Mouse (Mus musculus): ENCODE measurements around the gene Gm12248. TPM values are rescaled to one million over a fixed set of nuclear protein-coding genes. Genes with fewer than 3 reads are reported as not detected.
"Not testable (repeated sequence)": the region's sequence is repeated elsewhere in the genome, so short reads cannot be mapped to it uniquely, and the experiment has no call there.

Gene Gm12248
- total and polyA plus RNA-seq, 2 experiments, result 1.7 TPM; not detected in 1

DNA sequence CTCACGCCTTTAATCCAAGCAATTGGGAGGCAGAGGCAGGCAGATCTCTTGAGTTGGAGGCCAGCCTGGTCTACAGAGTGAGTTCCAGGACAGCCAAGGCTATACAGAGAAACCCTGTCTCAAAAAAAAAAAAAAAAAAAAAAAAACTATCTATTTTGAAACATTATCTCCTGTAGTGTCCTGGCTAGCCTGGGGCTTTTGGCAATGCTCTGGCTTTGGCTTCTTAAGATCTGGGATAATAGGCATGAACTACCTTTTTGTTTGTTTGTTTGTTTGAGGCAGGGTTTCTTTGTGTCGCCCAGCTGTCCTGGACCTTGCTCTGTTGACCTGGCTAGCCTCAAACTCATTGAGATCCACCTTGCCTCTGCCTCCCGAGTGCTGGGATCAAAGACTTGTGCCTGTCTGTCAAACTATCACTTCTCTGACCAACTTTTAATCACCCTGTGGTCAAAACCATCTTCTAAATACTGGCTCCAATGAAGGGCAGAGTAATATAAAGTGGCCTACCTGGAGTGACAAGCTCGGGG lies 8.3 kb upstream of the Gm12248 start:
- 45% methylated on average over 4 of the region's 4 CpGs for WGBS
- Histone ChIP-seq H3K79me2 (ENCODE audit: control insufficient read depth, insufficient read depth, low read length) (peaks cover 9% of the 10 kb centered on the region; the same call in 1 of the 2 replicates), H3K9ac (ENCODE audit: low read depth, low read length) (no peak overlapping the region), H3K27me3 (ENCODE audit: control insufficient read depth, insufficient read depth, low read length) (no peaks in the 10 kb centered on the region), H3K27ac (replicated peaks; ENCODE audit: insufficient read depth, low read depth, low read length) (peak overlapping the region; percentile 91), H3K4me3 (ENCODE audit: insufficient read depth, low read depth, low read length) (no peak overlapping the region), H3K36me3 (ENCODE audit: control insufficient read depth, insufficient read depth, low read length) (no peaks in the 10 kb centered on the region), H3K4me1 (ENCODE audit: control insufficient read depth, insufficient read depth, low read length) (peaks cover 29% of the 10 kb centered on the region)
- DNase-seq (ENCODE audit: extremely low read depth, low read depth, low spot score), result peak; percentile 82
- no peak for TF ChIP-seq POLR2A (IDR thresholded peaks at IDR 0.05; ENCODE audit: extremely low read depth, insufficient read depth, low read length)
- TF ChIP-seq CTCF (IDR thresholded peaks at IDR 0.05; ENCODE audit: low read depth, low read length), result no peak

DNA sequence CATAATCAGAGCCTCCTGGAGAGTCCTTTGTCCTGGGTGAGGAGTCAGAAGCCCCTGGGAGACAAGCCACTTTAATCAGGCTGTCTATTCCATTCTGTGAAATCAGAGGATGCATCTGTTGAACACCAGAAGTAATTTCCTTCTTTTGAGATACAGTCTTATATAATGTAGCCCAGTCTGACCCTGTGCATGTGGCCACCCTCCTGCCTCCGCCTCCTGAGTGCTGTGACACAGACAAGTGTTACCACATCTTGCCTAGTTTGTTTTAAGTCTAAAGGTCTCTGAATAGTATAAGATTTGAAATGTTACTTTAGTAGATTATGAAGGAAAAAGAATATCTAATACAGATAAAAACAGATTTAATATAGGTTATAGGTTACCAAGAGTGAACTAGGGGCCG lies 7.1 kb upstream of the Gm12248 start:
- no peaks in the 10 kb centered on the region for H3K27me3 ChIP-seq (ENCODE audit: control insufficient read depth, insufficient read depth, low read length)
- H3K36me3 ChIP-seq (ENCODE audit: control insufficient read depth, insufficient read depth, low read length), result no peaks in the 10 kb centered on the region
- TF ChIP-seq CTCF (IDR thresholded peaks at IDR 0.05; ENCODE audit: low read depth, low read length) (no peak), POLR2A (IDR thresholded peaks at IDR 0.05; ENCODE audit: extremely low read depth, insufficient read depth, low read length) (no peak)
- H3K4me3 ChIP-seq (ENCODE audit: insufficient read depth, low read depth, low read length), result no peak overlapping the region
- H3K79me2 ChIP-seq (ENCODE audit: control insufficient read depth, insufficient read depth, low read length), result peaks cover under 1% of the 10 kb centered on the region; the same call in 1 of the 2 replicates
- peak; percentile 80 for DNase-seq (ENCODE audit: extremely low read depth, low read depth, low spot score)
- 42% methylated on average over 2 of the region's 2 CpGs for WGBS
- H3K27ac ChIP-seq (replicated peaks; ENCODE audit: insufficient read depth, low read depth, low read length), result peak overlapping the region; percentile 91
- H3K4me1 ChIP-seq (ENCODE audit: control insufficient read depth, insufficient read depth, low read length), result peaks cover 26% of the 10 kb centered on the region
- no peak overlapping the region for H3K9ac ChIP-seq (ENCODE audit: low read depth, low read length)

DNA sequence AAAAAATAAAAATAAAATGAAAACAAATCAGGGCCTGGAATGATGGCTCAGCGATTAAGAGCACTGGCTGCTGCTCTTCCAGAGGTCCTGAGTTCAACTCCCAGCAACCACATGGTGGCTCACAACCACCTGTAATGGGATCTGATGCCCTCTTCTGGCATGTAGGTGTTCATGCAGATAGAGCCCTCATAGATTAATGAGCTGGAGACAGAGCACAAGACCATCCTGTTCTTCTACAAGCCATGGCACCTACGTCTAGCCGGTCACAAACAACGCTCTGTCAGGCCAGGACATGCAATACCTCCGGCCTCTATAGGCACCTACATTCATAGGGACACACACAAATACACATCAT lies 5.4 kb upstream of the Gm12248 start:
- not testable (repeated sequence) for H3K4me3 ChIP-seq (ENCODE audit: insufficient read depth, low read depth, low read length); H3K79me2 ChIP-seq (ENCODE audit: control insufficient read depth, insufficient read depth, low read length); DNase-seq (ENCODE audit: extremely low read depth, low read depth, low spot score); H3K36me3 ChIP-seq (ENCODE audit: control insufficient read depth, insufficient read depth, low read length); H3K9ac ChIP-seq (ENCODE audit: low read depth, low read length); H3K27me3 ChIP-seq (ENCODE audit: control insufficient read depth, insufficient read depth, low read length)
- Histone ChIP-seq H3K4me1 (ENCODE audit: control insufficient read depth, insufficient read depth, low read length) (peaks cover 29% of the 10 kb centered on the region), H3K27ac (replicated peaks; ENCODE audit: insufficient read depth, low read depth, low read length) (peak overlapping the region; percentile 91)
- 79% methylated on average over 5 of the region's 5 CpGs for WGBS
- TF ChIP-seq CTCF (IDR thresholded peaks at IDR 0.05; ENCODE audit: low read depth, low read length), result peak; percentile 28; the same call in 1 of the 2 replicates

DNA sequence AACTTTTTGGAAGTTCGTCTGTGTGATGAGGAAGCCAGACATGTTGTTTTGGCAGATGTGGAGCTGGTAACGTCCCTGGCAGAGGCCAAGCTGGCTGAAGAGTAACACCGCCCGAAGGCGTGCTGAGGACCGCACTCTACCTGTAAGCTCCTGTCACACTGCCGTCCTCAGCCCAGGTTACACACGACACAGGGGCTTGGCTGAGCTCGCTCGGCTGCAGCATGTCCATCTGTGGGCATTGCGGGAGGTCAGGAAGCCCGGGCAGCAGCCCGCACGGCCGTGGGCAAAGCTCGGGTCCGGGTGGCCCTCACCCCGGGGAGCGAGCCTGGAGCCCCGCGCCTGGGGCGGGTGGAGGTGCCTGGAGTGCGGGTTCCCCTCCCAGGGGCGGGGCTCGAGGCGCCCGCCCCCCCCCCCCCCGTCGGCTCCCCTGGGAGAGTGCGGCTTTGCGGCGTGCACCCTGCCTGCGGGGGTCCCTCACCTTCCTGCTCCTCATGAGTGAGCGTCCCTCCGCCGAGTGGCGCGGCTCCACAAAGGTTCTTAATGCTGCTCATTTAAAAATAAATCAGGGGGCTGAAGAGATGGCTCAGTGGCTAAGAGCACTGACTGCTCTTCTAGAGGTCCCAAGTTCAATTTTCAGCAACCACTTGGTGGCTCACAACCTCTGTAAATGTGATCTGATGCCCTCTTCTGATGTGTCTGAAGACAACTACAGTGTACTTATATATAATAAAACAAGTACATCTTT lies 4.9 kb upstream of the Gm12248 start:
- peak overlapping the region; percentile 91 for H3K27ac ChIP-seq (replicated peaks; ENCODE audit: insufficient read depth, low read depth, low read length)
- H3K9ac ChIP-seq (ENCODE audit: low read depth, low read length), result peak overlapping the region; percentile 76
- H3K79me2 ChIP-seq (ENCODE audit: control insufficient read depth, insufficient read depth, low read length), result no peaks in the 10 kb centered on the region
- 5% methylated on average over 34 of the region's 38 CpGs for WGBS
- H3K27me3 ChIP-seq (ENCODE audit: control insufficient read depth, insufficient read depth, low read length), result no peaks in the 10 kb centered on the region
- DNase-seq (ENCODE audit: extremely low read depth, low read depth, low spot score), result peak; percentile 84
- H3K4me1 ChIP-seq (ENCODE audit: control insufficient read depth, insufficient read depth, low read length), result peaks cover 27% of the 10 kb centered on the region
- H3K36me3 ChIP-seq (ENCODE audit: control insufficient read depth, insufficient read depth, low read length), result no peaks in the 10 kb centered on the region
- H3K4me3 ChIP-seq (ENCODE audit: insufficient read depth, low read depth, low read length), result peak overlapping the region; percentile 56
- no peak for TF ChIP-seq POLR2A (IDR thresholded peaks at IDR 0.05; ENCODE audit: extremely low read depth, insufficient read depth, low read length)
- TF ChIP-seq CTCF (IDR thresholded peaks at IDR 0.05; ENCODE audit: low read depth, low read length), result no peak

DNA sequence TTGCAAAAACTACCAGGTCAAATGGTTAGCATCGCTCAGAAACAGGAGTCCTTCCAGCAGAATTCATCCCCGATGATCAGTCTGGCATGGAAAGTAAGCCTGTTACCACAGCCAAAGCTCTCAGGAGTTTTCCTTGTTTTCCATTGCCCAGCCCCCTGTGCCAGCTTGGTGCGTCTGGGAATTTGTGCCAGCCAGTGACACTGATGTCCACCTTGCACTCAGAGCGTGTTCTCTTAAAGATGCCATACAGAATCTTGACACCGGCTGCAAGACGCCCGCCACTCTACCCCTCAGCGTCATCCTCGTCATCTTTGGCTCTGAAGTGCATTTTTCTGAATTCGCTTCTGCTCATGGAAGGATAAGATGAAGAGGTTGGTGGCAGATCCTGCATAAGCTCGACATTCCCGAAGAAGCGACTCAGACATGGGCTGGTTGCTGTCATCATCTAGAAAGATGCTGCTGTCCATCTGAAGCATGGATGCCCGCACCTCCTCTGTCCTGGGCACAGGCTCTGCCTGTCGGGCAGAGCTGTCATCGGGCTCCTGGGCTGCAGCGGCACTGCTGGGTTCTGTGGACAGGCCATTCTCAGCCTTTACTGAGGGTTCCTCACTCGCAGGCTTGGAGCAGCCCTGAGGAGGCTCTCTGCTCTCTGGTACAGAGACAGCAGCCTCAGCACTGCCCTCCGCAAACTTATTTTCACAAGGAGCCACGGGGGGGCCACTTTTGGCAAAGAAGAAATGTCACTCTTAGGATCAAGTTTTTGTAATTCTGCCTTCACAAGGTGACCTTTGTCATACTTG lies 4.1 kb upstream of the Gm12248 start:
- 42% methylated on average over 20 of the region's 20 CpGs for WGBS
- no peaks in the 10 kb centered on the region for H3K36me3 ChIP-seq (ENCODE audit: control insufficient read depth, insufficient read depth, low read length)
- no peaks in the 10 kb centered on the region for H3K79me2 ChIP-seq (ENCODE audit: control insufficient read depth, insufficient read depth, low read length)
- H3K4me1 ChIP-seq (ENCODE audit: control insufficient read depth, insufficient read depth, low read length), result peaks cover 27% of the 10 kb centered on the region
- TF ChIP-seq POLR2A (IDR thresholded peaks at IDR 0.05; ENCODE audit: extremely low read depth, insufficient read depth, low read length) (no peak), CTCF (IDR thresholded peaks at IDR 0.05; ENCODE audit: low read depth, low read length) (no peak)
- peak overlapping the region; percentile 84 for H3K27ac ChIP-seq (replicated peaks; ENCODE audit: insufficient read depth, low read depth, low read length)
- H3K9ac ChIP-seq (ENCODE audit: low read depth, low read length), result peak overlapping the region; percentile 20; the same call in 1 of the 2 replicates
- H3K4me3 ChIP-seq (ENCODE audit: insufficient read depth, low read depth, low read length), result peak overlapping the region; percentile 23; the same call in 1 of the 2 replicates
- H3K27me3 ChIP-seq (ENCODE audit: control insufficient read depth, insufficient read depth, low read length), result no peaks in the 10 kb centered on the region
- DNase-seq (ENCODE audit: extremely low read depth, low read depth, low spot score), result peak; percentile 48
